Mouse (Mus musculus) midbrain, embryonic 15.5 days (tissue): ENCODE results near the gene Unc13d. TPM values are rescaled to one million over a fixed set of nuclear protein-coding genes. Genes with fewer than 3 reads are reported as not detected.
"Not testable (repeated sequence)": the region's sequence is repeated elsewhere in the genome, so short reads cannot be mapped to it uniquely, and the experiment has no call there.

Experiments
- ATAC-seq: fragments of 200-750 bp; cut with Nextera tagmentation; replicated peaks from 2 replicates; pipeline ENCODE4 v1.8.0; 2017; ENCODE audit warnings: moderate TSS enrichment
- H3K27ac ChIP-seq: fragments of 300-500 bp; sonication (generic); 2 replicates; pipeline ENCODE4 v1.5.1; 2015; ENCODE audit warnings: mild to moderate bottlenecking, inconsistent platforms
- H3K27me3 ChIP-seq: fragments of 300-500 bp; sonication (generic); replicated peaks from 2 replicates; pipeline ENCODE4 v1.6.1; 2015; ENCODE audit warnings: inconsistent platforms
- H3K36me3 ChIP-seq: fragments of 300-500 bp; sonication (generic); replicated peaks from 2 replicates; pipeline ENCODE4 v1.6.1; 2015; ENCODE audit warnings: inconsistent platforms
- H3K4me1 ChIP-seq: fragments of 300-500 bp; sonication (generic); 2 replicates; pipeline ENCODE4 v1.6.1; 2015; ENCODE audit warnings: inconsistent platforms
- H3K4me2 ChIP-seq: fragments of 300-500 bp; sonication (generic); 2 replicates; pipeline ENCODE4 v1.6.1; 2015; ENCODE audit warnings: inconsistent platforms, mild to moderate bottlenecking, moderate library complexity
- H3K4me3 ChIP-seq: fragments of 300-500 bp; sonication (generic); 2 replicates; pipeline ENCODE4 v1.5.1; 2015; ENCODE audit warnings: mild to moderate bottlenecking, inconsistent platforms
- H3K9ac ChIP-seq: fragments of 300-500 bp; sonication (generic); 2 replicates; pipeline ENCODE4 v1.6.1; 2015; ENCODE audit warnings: mild to moderate bottlenecking, inconsistent platforms
- H3K9me3 ChIP-seq: fragments of 300-500 bp; sonication (generic); 2 replicates; pipeline ENCODE4 v1.6.1; 2016; ENCODE audit warnings: inconsistent platforms
- WGBS: fragments of 180-500 bp; shearing (Covaris S2); methylation state at CpG from one replicate; pipeline ENCODE4 v1.1.7; 2015; ENCODE audit warnings: mixed read lengths; 5-methylcytosine and 5-hydroxymethylcytosine counted together
- polyA plus RNA-seq: library from polyadenylated mRNA; unstranded; fragments of >200 nt; fragmentation: Nextera tagmentation; extraction: Ambion mirVana; gene quantifications from 2 replicates; pipeline ENCODE4 v1.2.1, GENCODE M21; 2015

Gene Unc13d
- polyA plus RNA-seq, 1 experiment from 2014 or later = 0.70 TPM

- Histone ChIP-seq H3K27me3 (no peaks in the 10 kb centered on the region), H3K9ac (no peak overlapping the region), H3K9me3 (no peaks in the 10 kb centered on the region), H3K27ac (no peak overlapping the region), H3K4me2 (no peak overlapping the region), H3K36me3 (0 out of 2 replicates have a peak, but pooled peaks cover 7% of the 10 kb centered on the region), H3K4me1 (peaks cover 14% of the 10 kb centered on the region), H3K4me3 (no peak overlapping the region)
- WGBS = 96% methylated on average over 6 of the region's 6 CpGs
- ATAC-seq = no peak
These were observed 43.2 kb downstream of the Unc13d start for GRCm38 (mm10) chr11:116034584-116034983.

DNA sequence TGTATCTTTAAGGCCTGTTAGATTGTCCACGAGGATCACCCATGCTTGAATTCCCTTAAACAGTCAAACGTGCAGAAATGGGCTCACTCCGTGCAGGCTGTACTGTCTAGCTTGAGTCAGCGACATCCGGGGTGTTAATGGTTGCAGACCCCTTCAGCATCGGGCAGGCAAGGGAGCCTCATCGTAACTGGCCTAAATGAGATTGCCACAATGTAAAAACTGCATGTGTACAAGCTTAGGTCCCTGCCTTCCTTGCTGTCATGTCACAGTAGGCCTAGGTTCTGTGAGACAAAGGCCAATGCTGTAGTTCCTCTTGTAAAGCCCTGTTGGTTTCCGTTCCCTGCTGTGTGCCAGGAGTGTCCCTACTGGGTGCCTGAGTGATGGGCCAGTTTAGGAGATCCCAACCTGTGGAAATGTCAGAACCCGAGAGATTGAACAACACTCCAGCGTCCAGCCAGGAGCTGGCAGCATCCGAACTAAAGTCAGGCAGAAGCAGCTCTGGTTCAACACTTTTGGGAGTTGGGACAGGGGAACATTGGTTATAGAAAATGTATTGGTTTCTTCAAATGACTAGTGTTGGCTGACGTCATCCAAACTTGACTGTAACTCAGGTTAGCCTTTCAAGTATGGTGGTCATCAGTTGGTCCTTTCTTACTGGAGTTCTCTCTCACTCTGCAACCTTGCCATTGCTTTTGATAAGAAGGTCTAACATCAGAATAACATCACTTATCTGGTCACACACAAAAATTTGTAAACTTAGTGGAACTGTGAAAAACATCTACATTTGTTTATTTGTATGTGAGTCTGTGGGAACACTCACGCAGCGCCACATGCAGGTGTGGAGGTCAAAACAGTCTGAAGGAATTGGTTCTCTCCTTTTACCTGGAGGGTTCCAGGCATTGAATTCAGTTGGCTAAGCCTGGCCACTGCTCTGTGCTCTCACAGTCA lies 46.6 kb downstream of the Unc13d start:
- H3K4me2 ChIP-seq = peak overlapping the region; percentile 90
- H3K4me3 ChIP-seq = peak overlapping the region; percentile 65
- H3K4me1 ChIP-seq = peaks cover 16% of the 10 kb centered on the region
- peak overlapping the region; percentile 100 for H3K27ac ChIP-seq
- 26% methylated on average over 14 of the region's 14 CpGs for WGBS
- peak overlapping the region; percentile 95 for H3K9ac ChIP-seq
- H3K36me3 ChIP-seq = 0 out of 2 replicates have a peak, but pooled peaks cover 4% of the 10 kb centered on the region
- H3K9me3 ChIP-seq = no peaks in the 10 kb centered on the region
- H3K27me3 ChIP-seq = no peaks in the 10 kb centered on the region
- peak; percentile 28 for ATAC-seq

DNA sequence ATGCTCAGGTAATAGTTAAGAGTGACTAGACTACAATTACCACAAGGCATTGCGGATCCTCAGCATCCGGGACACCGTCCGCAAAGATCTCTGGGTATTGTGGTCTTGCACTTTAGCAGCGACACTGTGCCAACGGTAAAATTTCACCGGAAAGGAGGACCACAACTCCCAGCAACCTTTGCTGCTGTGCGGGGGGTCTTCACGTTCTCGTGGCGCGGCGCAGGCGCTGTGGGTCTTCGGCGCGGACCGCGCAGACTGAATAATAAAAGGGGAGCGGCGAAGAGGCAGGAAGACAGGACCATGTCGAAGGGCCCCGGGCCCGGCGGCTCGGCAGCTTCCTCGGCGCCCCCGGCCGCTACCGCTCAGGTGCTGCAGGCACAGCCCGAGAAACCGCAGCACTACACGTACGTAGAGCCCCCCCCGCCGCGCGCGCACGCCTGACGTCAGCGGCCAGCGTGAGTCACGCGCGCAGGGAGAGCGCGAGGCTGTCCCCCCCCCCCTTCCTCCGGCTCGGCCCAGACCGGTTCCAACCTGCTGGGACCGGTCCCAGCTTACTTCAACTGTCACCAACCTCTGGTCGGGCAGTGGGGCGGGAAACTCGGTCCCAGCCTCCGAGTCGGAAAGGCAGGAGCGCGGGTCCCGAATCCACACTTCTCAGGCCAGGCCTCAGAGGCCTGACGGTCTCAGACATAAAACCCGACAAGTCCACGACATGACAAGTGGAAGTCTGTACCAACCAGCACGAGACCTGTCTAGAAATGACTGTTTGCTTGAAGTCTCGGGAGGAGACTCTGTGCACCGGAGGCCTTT lies 47.5 kb downstream of the Unc13d start, which contains the start of gene Unk:
Gene Unk, plus strand, starts transcription at position 235 of the 810 bp plus-strand sequence.
- H3K4me3 ChIP-seq = peak within 1 kb of the TSS; percentile 65
- H3K27ac ChIP-seq = peak within 1 kb of the TSS; percentile 100
- 0 out of 2 replicates have a peak, but pooled peaks cover 4% of the 10 kb centered on the region for H3K36me3 ChIP-seq
- WGBS = under 1% methylated on average over 65 of the region's 67 CpGs
- no peaks in the 10 kb centered on the region for H3K9me3 ChIP-seq
- H3K4me1 ChIP-seq = peaks cover 16% of the 10 kb centered on the region
- peak within 1 kb of the TSS; percentile 90 for H3K4me2 ChIP-seq
- peak within 1 kb of the TSS; percentile 95 for H3K9ac ChIP-seq
- H3K27me3 ChIP-seq = no peaks in the 10 kb centered on the region
- ATAC-seq = peak; percentile 95

DNA sequence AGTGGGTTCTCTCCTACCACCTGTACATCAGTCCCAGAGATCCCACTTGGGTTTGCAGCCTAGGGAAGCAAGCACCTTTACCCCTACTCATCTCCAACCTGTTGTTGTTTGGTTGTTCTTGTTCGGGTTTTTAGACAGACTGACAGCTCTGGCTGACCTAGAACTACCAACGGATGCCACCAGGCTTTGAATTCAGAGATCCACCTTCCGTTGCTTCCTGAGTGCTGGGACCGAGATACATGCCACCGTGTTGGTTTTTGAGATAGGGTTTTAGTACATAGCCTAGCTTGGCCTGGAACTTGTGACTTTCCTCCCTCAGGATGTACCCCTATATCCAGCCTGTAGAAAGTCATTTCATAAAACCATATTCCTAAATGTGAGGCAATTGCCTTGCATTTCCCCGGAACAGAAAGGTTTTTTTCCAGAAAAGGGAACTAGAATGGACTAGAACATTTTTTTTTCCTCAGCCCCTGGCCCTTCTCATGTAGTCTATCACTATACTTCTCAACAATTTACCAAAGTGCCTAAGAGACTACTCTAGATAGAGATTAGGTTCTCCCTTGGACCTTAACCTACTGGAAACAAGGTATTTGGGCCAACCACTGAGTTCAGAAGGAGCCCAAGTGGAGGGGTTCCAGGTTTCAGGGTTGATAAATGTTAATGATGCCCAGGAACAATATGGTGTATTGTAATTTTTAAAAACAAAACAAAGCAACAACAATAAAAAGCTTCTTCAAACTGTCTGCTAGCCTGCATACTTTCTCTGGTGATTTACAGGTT lies 48.5 kb downstream of the Unc13d start:
- no peaks in the 10 kb centered on the region for H3K36me3 ChIP-seq
- H3K4me3 ChIP-seq = peak overlapping the region; percentile 65
- H3K4me1 ChIP-seq = peaks cover 16% of the 10 kb centered on the region
- ATAC-seq = no peak
- H3K9ac ChIP-seq = peak overlapping the region; percentile 49
- WGBS = 83% methylated on average over 6 of the region's 6 CpGs
- no peaks in the 10 kb centered on the region for H3K9me3 ChIP-seq
- H3K4me2 ChIP-seq = peak overlapping the region; percentile 65
- H3K27ac ChIP-seq = peak overlapping the region; percentile 79
- no peaks in the 10 kb centered on the region for H3K27me3 ChIP-seq

GRCm38 (mm10) chr11:116028177-116028865 lies 49.4 kb downstream of the Unc13d start:
- 82% methylated on average over 9 of the region's 9 CpGs for WGBS
- peaks cover 16% of the 10 kb centered on the region for H3K4me1 ChIP-seq
- H3K27me3 ChIP-seq = no peaks in the 10 kb centered on the region
- ATAC-seq = no peak
- H3K4me2 ChIP-seq = no peak overlapping the region
- no peak overlapping the region for H3K27ac ChIP-seq
- no peak overlapping the region for H3K4me3 ChIP-seq
- H3K9me3 ChIP-seq = no peaks in the 10 kb centered on the region
- H3K36me3 ChIP-seq = no peaks in the 10 kb centered on the region
- no peak overlapping the region for H3K9ac ChIP-seq

DNA sequence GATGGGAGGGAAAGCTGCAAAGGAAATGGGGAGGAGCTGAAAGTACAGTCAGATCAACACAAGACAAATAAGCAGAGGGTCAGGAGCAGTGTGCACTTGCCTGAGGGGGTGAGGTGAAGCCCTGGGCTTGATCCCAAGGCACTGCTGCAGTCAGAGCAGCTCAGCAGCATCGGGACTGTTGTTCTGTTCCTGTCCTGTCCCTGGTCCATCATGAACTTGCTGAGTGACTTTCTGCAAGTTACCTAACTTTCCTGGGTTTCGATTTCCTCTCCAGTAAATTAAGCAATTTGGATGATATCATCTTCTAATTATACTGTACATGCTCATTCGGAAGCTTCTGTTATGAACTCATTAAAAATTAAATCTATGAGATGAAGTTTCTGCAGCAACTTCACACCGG lies 50.0 kb downstream of the Unc13d start, which contains the start of gene H3f3b:
Gene H3f3b, minus strand, starts transcription at position 207 of the 400 bp plus-strand sequence.
- Histone ChIP-seq H3K27ac (no peak within 1 kb of the TSS), H3K27me3 (no peaks in the 10 kb centered on the region), H3K9me3 (no peaks in the 10 kb centered on the region), H3K36me3 (no peaks in the 10 kb centered on the region), H3K9ac (no peak within 1 kb of the TSS), H3K4me1 (peaks cover 16% of the 10 kb centered on the region), H3K4me2 (no peak within 1 kb of the TSS), H3K4me3 (no peak within 1 kb of the TSS)
- WGBS = 82% methylated on average over 4 of the region's 4 CpGs
- no peak for ATAC-seq

DNA sequence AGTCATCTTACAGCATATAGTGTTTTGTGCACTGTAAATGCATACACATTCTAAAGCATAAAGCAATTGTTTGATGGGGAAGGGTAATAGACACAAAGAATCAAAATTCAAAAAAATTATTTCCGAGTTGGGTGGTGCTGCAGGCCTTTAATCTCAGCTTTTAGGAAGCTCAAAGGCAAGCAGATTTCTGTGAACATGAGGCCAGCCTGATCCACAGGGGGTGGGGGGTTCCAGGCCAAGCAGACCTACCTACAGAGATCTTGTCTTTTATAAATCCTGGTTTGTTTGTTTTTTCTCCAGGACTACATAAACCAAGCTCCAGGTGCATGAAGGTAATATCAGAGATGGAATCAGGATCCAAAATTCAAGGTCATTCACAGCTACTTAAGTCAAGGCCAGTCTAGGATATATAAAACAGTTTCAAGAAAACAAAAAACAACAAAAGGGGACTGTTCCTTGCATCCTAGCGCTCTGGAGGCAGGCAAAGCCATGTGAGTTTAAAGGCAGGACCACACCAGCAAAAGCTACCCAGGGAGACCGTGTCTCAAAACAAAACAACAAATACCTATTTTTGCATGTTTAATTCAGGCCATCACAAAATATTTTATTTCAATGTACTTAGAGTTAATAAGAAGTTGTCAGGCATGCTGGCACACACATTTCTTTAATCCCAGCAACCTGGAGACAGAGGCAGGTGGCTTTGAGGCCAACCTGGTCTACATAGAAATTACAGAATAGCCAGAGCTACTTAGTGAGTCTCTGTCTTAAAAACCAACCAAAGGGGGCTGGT lies 52.5 kb downstream of the Unc13d start:
- Histone ChIP-seq H3K36me3 (0 out of 2 replicates have a peak, but pooled peaks cover 6% of the 10 kb centered on the region), H3K4me1 (peaks cover 21% of the 10 kb centered on the region), H3K4me2 (no peak overlapping the region), H3K27ac (peak overlapping the region; percentile 71), H3K9me3 (no peaks in the 10 kb centered on the region), H3K9ac (no peak overlapping the region), H3K27me3 (no peaks in the 10 kb centered on the region), H3K4me3 (no peak overlapping the region)
- no peak for ATAC-seq
- 85% methylated on average over 3 of the region's 3 CpGs for WGBS

DNA sequence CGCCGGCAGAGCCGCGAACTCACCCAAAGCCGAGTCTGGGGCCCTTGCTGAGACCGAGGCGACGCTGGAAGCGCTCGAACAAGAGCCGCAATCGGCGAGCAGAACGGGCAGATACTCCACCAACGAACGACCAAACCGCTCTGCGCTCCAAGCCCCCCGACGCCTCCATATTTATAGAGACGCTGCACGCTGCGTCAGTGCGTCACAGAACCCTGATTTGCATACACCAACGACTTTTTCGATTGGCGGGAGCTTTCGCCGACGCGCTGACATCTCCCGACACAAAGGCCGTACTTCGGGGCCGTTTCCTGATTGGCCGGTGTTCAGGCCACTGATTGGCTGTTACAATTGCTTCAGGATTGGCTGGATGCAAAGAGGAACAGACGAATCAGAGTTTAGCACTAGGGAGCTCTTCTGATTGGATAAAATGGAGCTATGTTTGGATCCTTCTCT lies 53.4 kb downstream of the Unc13d start:
- H3K4me2 ChIP-seq = no peak overlapping the region
- under 1% methylated on average over 37 of the region's 37 CpGs for WGBS
- H3K9me3 ChIP-seq = no peaks in the 10 kb centered on the region
- H3K36me3 ChIP-seq = 0 out of 2 replicates have a peak, but pooled peaks cover 6% of the 10 kb centered on the region
- ATAC-seq = peak; percentile 95
- no peaks in the 10 kb centered on the region for H3K27me3 ChIP-seq
- peak overlapping the region; percentile 99 for H3K27ac ChIP-seq
- peaks cover 21% of the 10 kb centered on the region for H3K4me1 ChIP-seq
- peak overlapping the region; percentile 77 for H3K4me3 ChIP-seq
- peak overlapping the region; percentile 98 for H3K9ac ChIP-seq

- Histone ChIP-seq H3K4me3 (peak overlapping the region; percentile 77), H3K27ac (peak overlapping the region; percentile 99), H3K9ac (peak overlapping the region; percentile 98), H3K27me3 (no peaks in the 10 kb centered on the region), H3K36me3 (0 out of 2 replicates have a peak, but pooled peaks cover 6% of the 10 kb centered on the region), H3K4me1 (peaks cover 20% of the 10 kb centered on the region), H3K4me2 (peak overlapping the region; percentile 76), H3K9me3 (no peaks in the 10 kb centered on the region)
- 0% methylated on average over 57 of the region's 57 CpGs for WGBS
- ATAC-seq = peak; percentile 72
These were observed 53.9 kb downstream of the Unc13d start for GRCm38 (mm10) chr11:116023771-116024355.

DNA sequence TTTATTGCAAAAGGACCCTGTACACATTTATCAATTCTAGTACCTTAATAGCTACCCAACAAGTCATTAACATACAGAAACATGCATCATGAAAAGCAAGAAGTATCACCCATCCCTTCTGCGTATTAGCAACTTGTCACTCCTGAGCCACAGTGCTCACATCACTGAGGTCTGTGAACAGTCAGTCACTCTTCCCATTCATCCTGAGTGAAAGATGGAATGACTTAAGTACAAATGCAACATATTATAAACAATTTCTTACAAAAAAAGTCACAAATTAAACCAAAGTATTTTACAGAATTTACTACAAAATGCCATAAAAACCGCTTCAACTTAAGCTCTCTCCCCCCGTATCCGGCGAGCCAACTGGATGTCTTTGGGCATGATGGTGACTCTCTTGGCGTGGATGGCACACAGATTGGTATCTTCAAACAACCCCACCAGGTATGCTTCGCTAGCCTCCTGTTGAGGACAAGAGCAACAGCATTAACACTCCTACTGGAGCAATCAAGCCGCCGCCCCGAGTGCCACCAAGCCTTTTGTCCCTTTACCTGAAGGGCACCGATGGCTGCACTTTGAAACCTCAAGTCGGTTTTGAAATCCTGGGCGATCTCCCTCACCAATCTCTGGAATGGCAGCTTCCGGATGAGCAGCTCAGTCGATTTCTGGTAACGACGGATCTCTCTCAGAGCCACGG lies 54.5 kb downstream of the Unc13d start:
- ATAC-seq, H3K27me3 ChIP-seq, H3K36me3 ChIP-seq, H3K9me3 ChIP-seq: not testable (repeated sequence)
- Histone ChIP-seq H3K4me3 (peak overlapping the region; percentile 77), H3K27ac (peak overlapping the region; percentile 99), H3K9ac (peak overlapping the region; percentile 98), H3K4me1 (peaks cover 20% of the 10 kb centered on the region), H3K4me2 (peak overlapping the region; percentile 76)
- 5% methylated on average over 18 of the region's 18 CpGs for WGBS
